Comparison of ENCODE assay signal across 9 mouse cellular contexts in the genomic region with DNA sequence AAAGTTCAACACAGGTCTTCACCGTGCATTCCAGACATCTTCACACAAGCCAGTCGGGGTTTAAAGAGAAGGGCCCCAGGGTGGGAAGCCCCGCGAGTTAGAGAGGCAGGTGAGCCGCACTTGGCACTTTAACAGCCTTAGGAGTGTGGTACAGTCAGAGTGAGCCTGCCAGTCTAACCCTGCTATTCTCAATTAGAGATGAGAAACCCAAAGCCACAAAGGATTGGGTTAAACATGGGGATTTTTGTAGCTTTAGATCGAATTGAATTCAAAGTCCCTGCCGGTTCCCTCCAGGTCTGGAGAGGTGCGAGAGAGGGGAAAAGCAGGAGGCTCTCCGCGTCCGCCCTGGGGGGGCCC. TPM values are rescaled to one million over a fixed set of nuclear protein-coding genes. Genes with fewer than 3 reads are reported as not detected.
DNase-seq lines count a peak whose midpoint lies in the region; ATAC-seq and TF ChIP-seq lines count a peak whose summit lies in the region.
"Had no signal": no experiment of that assay in that cellular context is flagged by ENCODE, and none has a peak within 500 bp of the region (broad histone marks: within the 10 kb centered on the region; RNA-seq: fewer than 3 reads in every experiment).

A gene (minus strand): TSS at position 101 of the 357 bp plus-strand sequence.

- H3K4me3 ChIP-seq in gastrocnemius, adult 2 months: peak within 1 kb of the TSS; percentile 67
- H3K4me3 ChIP-seq in neural tube, embryonic 11.5 days (ENCODE audit: low read depth, low read length): peak within 1 kb of the TSS; percentile 69
- peak within 1 kb of the TSS in 1 of 2 experiments; percentile 29; a peak in 2 of 4 replicates for H3K4me3 ChIP-seq in liver, embryonic 14.5 days (ENCODE audit: insufficient read depth in 1 of 2, low read depth in 2 of 2, low read length in 2 of 2)

- H3K9ac ChIP-seq in neural tube, embryonic 11.5 days (ENCODE audit: low read length): peak within 1 kb of the TSS; percentile 71
- H3K9ac ChIP-seq in liver, embryonic 14.5 days (replicated peaks): no peak within 1 kb of the TSS

- intact Hi-C loops in gastrocnemius, adult 2 months (cut with DNase I): no loop called here
- intact Hi-C loops in gastrocnemius, postnatal 36 days (cut with DNase I): no loop called here

- 9% methylated on average over 8 of the region's 11 CpGs for WGBS in neural tube, embryonic 11.5 days
- WGBS in liver, embryonic 14.5 days (ENCODE audit: insufficient replicate concordance): 30% methylated on average over 11 of the region's 11 CpGs

- no peaks in the 10 kb centered on the region for H3K9me3 ChIP-seq in neural tube, embryonic 11.5 days (ENCODE audit: control insufficient read depth, low read length)
- no peaks in the 10 kb centered on the region for H3K9me3 ChIP-seq in liver, embryonic 14.5 days (ENCODE audit: control insufficient read depth, low read length)

- peaks cover 8% of the 10 kb centered on the region; the same call in 1 of the 2 replicates for H3K27me3 ChIP-seq in neural tube, embryonic 11.5 days (ENCODE audit: control insufficient read depth, insufficient read depth, low read length)
- H3K27me3 ChIP-seq in liver, embryonic 14.5 days (ENCODE audit: control insufficient read depth, insufficient read depth, low read length): peaks cover 5% of the 10 kb centered on the region; the same call in 1 of the 2 replicates

- H3K4me2 ChIP-seq in neural tube, embryonic 11.5 days (ENCODE audit: low read depth): peak within 1 kb of the TSS; percentile 94
- H3K4me2 ChIP-seq in liver, embryonic 14.5 days (ENCODE audit: low read depth): peak within 1 kb of the TSS; percentile 42

- H3K36me3 ChIP-seq in neural tube, embryonic 11.5 days (ENCODE audit: control insufficient read depth, insufficient read depth, low read length): no peaks in the 10 kb centered on the region; the same call in 1 of the 2 replicates
- no peaks in the 10 kb centered on the region for H3K36me3 ChIP-seq in liver, embryonic 14.5 days (replicated peaks; ENCODE audit: control insufficient read depth, insufficient read depth, low read depth)

- no peak for ATAC-seq in neural tube, embryonic 11.5 days (ENCODE audit: insufficient read depth, low FRiP score, low TSS enrichment)
- no peak for ATAC-seq in liver, embryonic 14.5 days (ENCODE audit: insufficient read depth)

- peaks cover 8% of the 10 kb centered on the region; the same call in 1 of the 2 replicates for H3K4me1 ChIP-seq in neural tube, embryonic 11.5 days (ENCODE audit: control insufficient read depth, insufficient read depth, low read length)
- no peaks in the 10 kb centered on the region; a peak in 1 of 4 replicates for H3K4me1 ChIP-seq in liver, embryonic 14.5 days (replicated peaks; ENCODE audit: control insufficient read depth in 2 of 2, insufficient read depth in 2 of 2, low read length in 1 of 2)

- no peak for TF ChIP-seq CTCF in gastrocnemius, adult 2 months (IDR thresholded peaks at IDR 0.05)
- no peak for TF ChIP-seq CTCF in liver, embryonic 14.5 days (IDR thresholded peaks at IDR 0.05; ENCODE audit: low read depth)

- TF ChIP-seq EP300 in liver, embryonic 14.5 days (IDR thresholded peaks at IDR 0.05; ENCODE audit: low read depth): no peak

- peak within 1 kb of the TSS; percentile 28; the same call in 1 of the 2 replicates for H3K27ac ChIP-seq in gastrocnemius, adult 2 months
- peak within 1 kb of the TSS; percentile 70 for H3K27ac ChIP-seq in neural tube, embryonic 11.5 days (ENCODE audit: low read depth, low read length)
- no peak within 1 kb of the TSS for H3K27ac ChIP-seq in liver, embryonic 14.5 days

- DNase-seq in gastrocnemius, adult 2 months: no peak
- no peak for DNase-seq in gastrocnemius, postnatal 36 days
- no peak for DNase-seq in neural tube, embryonic 11.5 days (ENCODE audit: low spot score)
- DNase-seq in neural tube, embryonic 10.5 days (ENCODE audit: extremely low spot score, low spot score): no peak
- no peak for DNase-seq in liver, embryonic 14.5 days (ENCODE audit: low read depth in 3 of 3, low spot score in 3 of 3)
- no peak for DNase-seq in adrenal gland, adult (ENCODE audit: inconsistent age in 2 of 2, low spot score in 1 of 2)
- DNase-seq in yolk sac, embryonic 10.5 days (ENCODE audit: low spot score): no peak
- no peak for DNase-seq in B cell, adult 2 months

RNA-seq across cellular contexts. Expression of the gene that starts here (rescaled TPM):
- total RNA-seq in gastrocnemius, adult 2 months (2021): not detected
- total RNA-seq in gastrocnemius, postnatal 36 days (2021): not detected
- 2.1 and 2.2 TPM in 2 replicates for polyA plus RNA-seq in neural tube, embryonic 11.5 days (2014; fragmentation: Nextera tagmentation; extraction: Ambion mirVana)
- 0.07 TPM in 1 of 2 replicates, not detected in the other for polyA plus RNA-seq in liver, embryonic 14.5 days (2012; rRNA removed)
- not detected in 2 replicates for polyA plus RNA-seq in liver, embryonic 14.5 days (2014; fragmentation: Nextera tagmentation; extraction: Ambion mirVana)
- total RNA-seq: adrenal gland, adult 2 months had no signal
- polyA plus RNA-seq: adrenal gland, adult 2 months had no signal
